Mouse (Mus musculus): Measurements from ENCODE around the gene Ryk. TPM values are rescaled to one million over a fixed set of nuclear protein-coding genes. Genes with fewer than 3 reads are reported as not detected.
A peak's percentile ranks its signal among the peaks of the same experiment; 100 is the strongest.

The Ryk gene
- polyA plus RNA-seq, 1 experiment from 2014 or later: 19.7 TPM

DNA sequence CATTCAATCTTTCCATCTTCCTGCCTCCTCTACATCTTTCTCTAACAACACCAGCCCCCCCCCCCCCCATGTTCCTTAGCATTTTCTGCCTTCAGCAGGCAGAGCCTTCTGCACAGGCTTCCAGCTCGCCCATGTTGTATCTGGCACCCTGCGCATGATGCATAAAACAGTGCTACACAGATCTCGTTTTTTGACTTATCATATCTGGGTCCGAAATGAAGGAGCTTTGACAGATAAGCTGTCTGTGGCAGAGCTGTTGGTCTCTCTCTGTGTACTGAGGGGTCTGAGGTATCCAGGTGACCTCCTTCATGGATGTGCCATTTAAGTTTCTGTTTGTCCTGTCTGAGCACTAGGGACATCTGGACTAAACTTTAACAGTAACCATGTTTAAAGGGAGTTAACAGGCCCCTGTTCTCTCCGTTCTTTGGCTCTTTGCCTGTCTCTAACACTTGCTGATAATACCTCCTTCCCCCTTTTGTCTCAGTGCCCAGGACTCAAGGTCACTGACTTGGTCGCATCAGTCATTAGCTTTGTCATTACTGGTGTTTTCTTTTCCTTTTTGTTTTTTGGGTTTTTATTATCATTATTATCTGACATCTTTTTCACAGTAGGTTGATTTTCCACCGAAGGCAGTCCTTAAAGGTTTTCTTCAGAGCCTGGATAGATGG lies 26.2 kb downstream of the Ryk start:
- Histone ChIP-seq H3K4me1 (peaks cover 27% of the 10 kb centered on the region), H3K4me2 (replicated peaks) (no peak overlapping the region)
- 86% methylated on average over 7 of the region's 7 CpGs for WGBS

GRCm38 (mm10) chr9:102861789-102862188 lies 27.1 kb downstream of the Ryk start:
- Histone ChIP-seq H3K36me3 (peaks cover 17% of the 10 kb centered on the region; the same call in 1 of the 2 replicates), H3K27me3 (replicated peaks) (no peaks in the 10 kb centered on the region), H3K4me3 (no peak overlapping the region), H3K9ac (no peak overlapping the region), H3K9me3 (no peaks in the 10 kb centered on the region), H3K4me1 (peaks cover 35% of the 10 kb centered on the region), H3K4me2 (replicated peaks) (no peak overlapping the region), H3K27ac (no peak overlapping the region)
- no peak for ATAC-seq (ENCODE audit: low FRiP score, low read depth)
- 85% methylated on average over 7 of the region's 7 CpGs for WGBS

More for the DNA sequence above, 26.2 kb downstream of the Ryk start:
- Histone ChIP-seq H3K27ac (no peak overlapping the region), H3K27me3 (replicated peaks) (no peaks in the 10 kb centered on the region), H3K4me3 (no peak overlapping the region), H3K9ac (no peak overlapping the region), H3K36me3 (peaks cover 19% of the 10 kb centered on the region), H3K9me3 (no peaks in the 10 kb centered on the region)
- ATAC-seq (ENCODE audit: low FRiP score, low read depth): no peak

DNA sequence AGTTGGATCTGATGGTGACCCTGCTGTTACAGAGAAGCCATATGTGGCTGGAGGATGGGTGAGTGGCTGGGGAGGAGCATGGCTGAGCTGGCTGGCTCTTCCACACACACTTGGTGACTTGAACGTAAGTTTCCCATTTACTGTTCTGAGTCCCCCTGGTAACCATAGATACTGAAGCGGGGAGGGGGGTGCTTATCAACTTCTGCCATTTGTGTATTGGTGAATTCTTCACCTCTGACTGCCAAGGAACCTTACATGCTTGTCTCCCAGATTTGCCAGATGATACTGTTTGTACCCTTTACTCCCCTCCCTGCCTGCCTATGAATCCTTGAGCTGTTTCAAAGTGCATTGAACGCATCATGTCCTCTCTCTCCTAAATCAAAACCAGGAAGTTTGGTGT lies 27.5 kb downstream of the Ryk start:
- Histone ChIP-seq H3K4me2 (replicated peaks) (no peak overlapping the region), H3K9me3 (no peaks in the 10 kb centered on the region), H3K36me3 (peaks cover 15% of the 10 kb centered on the region; the same call in 1 of the 2 replicates), H3K4me3 (no peak overlapping the region), H3K4me1 (peaks cover 37% of the 10 kb centered on the region), H3K27me3 (replicated peaks) (no peaks in the 10 kb centered on the region), H3K27ac (no peak overlapping the region), H3K9ac (no peak overlapping the region)
- WGBS: 88% methylated on average over 3 of the region's 3 CpGs
- no peak for ATAC-seq (ENCODE audit: low FRiP score, low read depth)

DNA sequence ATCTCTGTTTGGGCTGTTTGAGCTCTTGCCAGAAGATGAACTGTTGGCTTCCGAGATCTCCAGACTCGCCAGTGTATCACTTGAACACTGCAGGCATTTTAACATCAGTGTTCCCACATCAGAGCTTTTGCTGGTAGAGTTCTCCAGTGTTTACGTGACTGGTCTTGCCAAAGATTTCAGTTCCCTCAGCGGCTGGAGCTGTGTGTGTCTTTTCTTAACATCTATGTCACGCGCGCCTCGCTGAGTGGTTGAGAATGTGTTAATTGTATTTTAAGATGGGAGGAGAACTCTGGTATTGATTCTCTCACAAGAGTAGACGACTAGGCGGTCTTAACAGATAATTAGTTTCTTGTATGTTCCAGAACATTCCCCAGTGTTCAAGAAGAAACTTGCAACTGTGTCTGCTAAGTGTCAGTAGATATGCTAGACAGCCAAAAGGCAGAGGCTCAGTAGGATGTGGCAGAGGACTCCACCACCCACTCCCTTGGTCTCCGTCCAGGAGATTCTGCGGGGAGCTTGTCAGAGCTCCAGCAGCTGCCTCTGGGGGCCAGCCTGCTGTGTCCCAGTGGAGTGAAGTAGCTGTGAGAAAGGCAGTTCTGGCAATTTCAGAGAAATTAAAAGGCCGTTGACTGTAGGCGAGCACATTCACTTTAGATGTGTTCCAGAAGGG lies 29.3 kb downstream of the Ryk start:
- Histone ChIP-seq H3K36me3 (peaks cover 18% of the 10 kb centered on the region), H3K4me2 (replicated peaks) (no peak overlapping the region), H3K27ac (no peak overlapping the region), H3K27me3 (replicated peaks) (no peaks in the 10 kb centered on the region), H3K9me3 (no peaks in the 10 kb centered on the region), H3K9ac (no peak overlapping the region), H3K4me1 (peaks cover 37% of the 10 kb centered on the region), H3K4me3 (no peak overlapping the region)
- ATAC-seq (ENCODE audit: low FRiP score, low read depth): no peak
- 74% methylated on average over 14 of the region's 14 CpGs for WGBS

GRCm38 (mm10) chr9:102864931-102865330 lies 30.2 kb downstream of the Ryk start:
- H3K4me1 ChIP-seq: peaks cover 37% of the 10 kb centered on the region
- H3K9me3 ChIP-seq: no peaks in the 10 kb centered on the region
- no peak overlapping the region for H3K27ac ChIP-seq

GRCm38 (mm10) chr9:102865946-102866737 lies 31.4 kb downstream of the Ryk start:
- Histone ChIP-seq H3K9me3 (no peaks in the 10 kb centered on the region), H3K4me2 (replicated peaks) (no peak overlapping the region), H3K4me3 (no peak overlapping the region), H3K4me1 (peaks cover 37% of the 10 kb centered on the region), H3K36me3 (peaks cover 24% of the 10 kb centered on the region), H3K9ac (no peak overlapping the region), H3K27me3 (replicated peaks) (no peaks in the 10 kb centered on the region), H3K27ac (no peak overlapping the region)
- 48% methylated on average over 12 of the region's 12 CpGs for WGBS
- no peak; the same call in 1 of the 2 replicates for ATAC-seq (ENCODE audit: low FRiP score, low read depth)

More at GRCm38 (mm10) chr9:102864931-102865330, 30.2 kb downstream of the Ryk start:
- Histone ChIP-seq H3K36me3 (peaks cover 21% of the 10 kb centered on the region), H3K4me2 (replicated peaks) (no peak overlapping the region), H3K27me3 (replicated peaks) (no peaks in the 10 kb centered on the region), H3K4me3 (no peak overlapping the region), H3K9ac (no peak overlapping the region)
- WGBS: 64% methylated on average over 8 of the region's 8 CpGs
- ATAC-seq (ENCODE audit: low FRiP score, low read depth): no peak

- WGBS: 6% methylated on average over 4 of the region's 4 CpGs
- Histone ChIP-seq H3K36me3 (peaks cover 27% of the 10 kb centered on the region), H3K4me1 (peaks cover 33% of the 10 kb centered on the region), H3K27ac (no peak overlapping the region), H3K4me2 (replicated peaks) (no peak overlapping the region), H3K9me3 (no peaks in the 10 kb centered on the region), H3K4me3 (no peak overlapping the region), H3K9ac (no peak overlapping the region), H3K27me3 (replicated peaks) (no peaks in the 10 kb centered on the region)
- ATAC-seq (ENCODE audit: low FRiP score, low read depth): 0 out of 2 replicates have a peak, but pooled peaks have one; percentile 4
Observed at GRCm38 (mm10) chr9:102866893-102867292, 32.2 kb downstream of the Ryk start.

GRCm38 (mm10) chr9:102867516-102867915 lies 32.8 kb downstream of the Ryk start:
- no peaks in the 10 kb centered on the region for H3K9me3 ChIP-seq
- H3K4me3 ChIP-seq: no peak overlapping the region
- H3K4me1 ChIP-seq: peaks cover 31% of the 10 kb centered on the region
- H3K4me2 ChIP-seq (replicated peaks): no peak overlapping the region
- no peak overlapping the region for H3K27ac ChIP-seq
- no peak overlapping the region for H3K9ac ChIP-seq
- H3K27me3 ChIP-seq (replicated peaks): no peaks in the 10 kb centered on the region
- 83% methylated on average over 4 of the region's 4 CpGs for WGBS
- no peak for ATAC-seq (ENCODE audit: low FRiP score, low read depth)
- peaks cover 33% of the 10 kb centered on the region for H3K36me3 ChIP-seq

- Histone ChIP-seq H3K4me3 (no peak overlapping the region), H3K9ac (no peak overlapping the region), H3K27ac (no peak overlapping the region), H3K36me3 (peaks cover 36% of the 10 kb centered on the region), H3K27me3 (replicated peaks) (no peaks in the 10 kb centered on the region), H3K4me2 (replicated peaks) (no peak overlapping the region), H3K9me3 (no peaks in the 10 kb centered on the region), H3K4me1 (peaks cover 31% of the 10 kb centered on the region)
- no peak for ATAC-seq (ENCODE audit: low FRiP score, low read depth)
- WGBS: 91% methylated on average over 7 of the region's 7 CpGs
Observed at GRCm38 (mm10) chr9:102868451-102868850, 33.7 kb downstream of the Ryk start.

- Histone ChIP-seq H3K27me3 (replicated peaks) (no peaks in the 10 kb centered on the region), H3K4me1 (no peaks in the 10 kb centered on the region), H3K36me3 (peaks cover 54% of the 10 kb centered on the region), H3K4me2 (replicated peaks) (no peak overlapping the region), H3K9ac (no peak overlapping the region), H3K27ac (no peak overlapping the region), H3K9me3 (no peaks in the 10 kb centered on the region), H3K4me3 (no peak overlapping the region)
- WGBS: 91% methylated on average over 7 of the region's 7 CpGs
- no peak for ATAC-seq (ENCODE audit: low FRiP score, low read depth)
Observed at GRCm38 (mm10) chr9:102876054-102876690, 41.5 kb downstream of the Ryk start.

GRCm38 (mm10) chr9:102877916-102878315 lies 43.2 kb downstream of the Ryk start:
- no peak overlapping the region for H3K4me2 ChIP-seq (replicated peaks)
- no peaks in the 10 kb centered on the region for H3K9me3 ChIP-seq
- no peak overlapping the region for H3K4me3 ChIP-seq
- H3K27me3 ChIP-seq (replicated peaks): no peaks in the 10 kb centered on the region
- H3K4me1 ChIP-seq: no peaks in the 10 kb centered on the region
- no peak for ATAC-seq (ENCODE audit: low FRiP score, low read depth)
- H3K9ac ChIP-seq: no peak overlapping the region
- no peak overlapping the region for H3K27ac ChIP-seq
- H3K36me3 ChIP-seq: peaks cover 48% of the 10 kb centered on the region
- 84% methylated on average over 9 of the region's 9 CpGs for WGBS

- 72% methylated on average over 8 of the region's 8 CpGs for WGBS
- Histone ChIP-seq H3K27ac (no peak overlapping the region), H3K4me2 (replicated peaks) (no peak overlapping the region), H3K4me3 (no peak overlapping the region), H3K9me3 (no peaks in the 10 kb centered on the region), H3K27me3 (replicated peaks) (no peaks in the 10 kb centered on the region), H3K9ac (no peak overlapping the region), H3K36me3 (peaks cover 46% of the 10 kb centered on the region), H3K4me1 (no peaks in the 10 kb centered on the region)
- no peak for ATAC-seq (ENCODE audit: low FRiP score, low read depth)
Observed at GRCm38 (mm10) chr9:102879545-102879944, 44.8 kb downstream of the Ryk start.

Measured in neural tube, embryonic 12.5 days (tissue).